Mouse (Mus musculus): ENCODE data around the gene Gm13697.
"Not testable (repeated sequence)": the region's sequence is repeated elsewhere in the genome, so short reads cannot be mapped to it uniquely, and the experiment has no call there.

DNA sequence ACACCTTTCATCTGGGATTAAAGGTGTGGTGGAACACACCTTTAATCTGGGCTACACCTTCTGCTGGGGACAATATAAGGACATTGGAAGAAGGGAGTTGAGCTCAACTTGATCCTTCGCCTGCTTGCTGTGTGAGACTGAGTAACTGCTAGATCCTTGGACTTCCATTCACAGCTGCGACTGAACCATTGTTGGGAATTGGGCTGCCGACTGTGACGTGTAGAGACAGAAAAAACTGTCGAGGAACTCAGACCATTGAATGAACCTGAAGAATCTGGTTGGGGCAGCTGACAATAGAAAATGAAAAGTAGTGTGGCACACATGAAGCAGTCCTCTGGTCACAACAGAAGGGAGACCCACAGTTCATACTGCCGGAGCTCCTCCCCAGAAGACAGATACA, 17.5 kb upstream of the Gm13697 start, which contains the start of gene Gm13695:
- not testable (repeated sequence) for TF ChIP-seq GATA1 (IDR thresholded peaks at IDR 0.05; ENCODE audit: borderline replicate concordance, low read length); CTCF (IDR thresholded peaks at IDR 0.05; ENCODE audit: low read depth, low read length); POLR2AphosphoS5 (IDR thresholded peaks at IDR 0.05; ENCODE audit: insufficient replicate concordance, low read depth, low read length); TAL1 (conservative IDR thresholded peaks at IDR 0.05; ENCODE audit: low read depth, low read length); GATA2 (IDR thresholded peaks at IDR 0.05; ENCODE audit: borderline replicate concordance, low read depth, low read length)
